Mouse (Mus musculus): ENCODE data around the gene Grin2a.

DNA sequence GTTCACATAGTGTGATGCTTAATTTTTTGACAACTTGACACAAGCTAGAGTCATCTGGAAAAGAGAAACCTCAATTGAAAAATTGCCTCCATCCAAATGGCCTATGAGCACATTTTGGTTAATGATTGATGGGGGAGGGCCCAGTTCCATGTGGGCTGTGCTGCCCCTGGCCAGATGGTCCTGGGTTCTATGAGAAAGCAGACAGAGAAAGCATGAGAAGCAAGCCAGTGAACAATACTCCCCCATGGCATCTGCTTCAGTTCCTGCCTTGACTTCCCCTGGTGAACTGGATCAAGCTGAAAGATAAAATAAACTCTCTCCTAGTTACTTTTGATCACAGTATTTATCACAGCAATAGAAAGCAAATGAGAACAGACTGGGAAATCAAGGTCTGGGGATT is 36.5 kb upstream of the Grin2a start:
- no peak for TF ChIP-seq CTCF (IDR thresholded peaks at IDR 0.05; ENCODE audit: low read depth, low read length)
- TF ChIP-seq POLR2A (IDR thresholded peaks at IDR 0.05; ENCODE audit: extremely low read depth, insufficient read depth, low read length), result no peak

Data from liver, adult 2 months (tissue).